Mouse (Mus musculus) embryonic facial prominence, embryonic 10.5 days (tissue): ENCODE data around the gene Icam1. TPM values are rescaled to one million over a fixed set of nuclear protein-coding genes. Genes with fewer than 3 reads are reported as not detected.

Experiments used
- DNase-seq: peaks from one replicate; pipeline ENCODE4 v3.0.0-alpha.2; 2017; ENCODE audit warnings: low spot score
- H3K27ac ChIP-seq: fragments of 300-500 bp; sonication (generic); replicated peaks from 2 replicates; pipeline ENCODE4 v1.5.1; 2016; ENCODE audit warnings: mild to moderate bottlenecking
- H3K27me3 ChIP-seq: fragments of 300-500 bp; sonication (generic); replicated peaks from 2 replicates; pipeline ENCODE4 v1.6.1; 2016; ENCODE audit warnings: low read depth, mild to moderate bottlenecking; ENCODE audit not compliant: poor library complexity, severe bottlenecking
- H3K36me3 ChIP-seq: fragments of 300-500 bp; sonication (generic); replicated peaks from 2 replicates; pipeline ENCODE4 v1.6.1; 2016; ENCODE audit warnings: mild to moderate bottlenecking, moderate library complexity
- H3K4me1 ChIP-seq: fragments of 300-500 bp; sonication (generic); 2 replicates; pipeline ENCODE4 v1.6.1; 2016
- H3K4me3 ChIP-seq: fragments of 300-500 bp; sonication (generic); 2 replicates; pipeline ENCODE4 v1.5.1; 2016; ENCODE audit warnings: mild to moderate bottlenecking, moderate library complexity
- H3K9me3 ChIP-seq: fragments of 300-500 bp; sonication (generic); 2 replicates; pipeline ENCODE4 v1.6.1; 2016; ENCODE audit warnings: mild to moderate bottlenecking
- WGBS: fragments of 180-500 bp; shearing (Covaris S2); methylation state at CpG from one replicate; pipeline ENCODE4 v1.1.7; 2016; 5-methylcytosine and 5-hydroxymethylcytosine counted together
- polyA plus RNA-seq: library from polyadenylated mRNA; unstranded; fragments of >200 nt; fragmentation: Nextera tagmentation; extraction: Ambion mirVana; gene quantifications from 2 replicates; pipeline ENCODE4 v1.2.1, GENCODE M21; 2016

Gene Icam1
- polyA plus RNA-seq, 1 experiment from 2014 or later, result 5.9 TPM

DNA sequence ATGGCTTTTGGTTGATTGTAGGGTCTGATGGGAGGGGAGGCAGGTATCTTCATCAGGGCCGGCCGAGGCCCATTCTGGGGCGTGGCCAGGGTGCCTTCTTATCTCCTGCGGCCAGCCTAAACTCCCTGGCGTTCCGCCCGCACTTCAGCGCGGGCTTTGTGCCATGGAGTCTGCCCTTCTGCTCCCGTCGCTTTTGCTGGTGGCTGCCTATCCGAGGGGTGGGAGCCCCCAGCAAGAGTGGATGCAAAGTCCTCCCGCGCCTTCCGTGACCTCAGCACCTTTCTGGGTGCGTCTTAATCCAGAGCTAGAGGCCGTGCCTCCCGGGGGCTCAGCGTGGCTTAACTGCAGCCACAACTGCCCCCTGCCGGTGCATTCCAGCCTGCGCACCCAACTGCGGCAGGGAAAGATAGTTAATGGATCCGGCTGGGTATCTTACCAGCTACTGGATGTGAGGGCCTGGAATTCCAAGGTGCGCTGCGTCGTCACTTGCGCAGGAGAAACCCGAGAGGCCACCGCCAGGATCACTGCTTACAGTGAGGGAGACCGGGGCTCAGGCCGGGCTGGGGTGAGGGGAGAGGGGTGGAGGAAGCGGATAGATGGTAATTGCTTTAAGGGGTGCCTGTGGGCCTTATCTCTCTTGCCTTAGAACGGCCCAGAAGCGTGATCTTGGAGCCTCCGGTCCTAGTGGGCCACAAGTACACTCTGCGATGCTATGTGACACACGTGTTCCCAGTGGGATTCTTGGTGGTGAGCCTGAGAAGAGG lies 13.7 kb downstream of the Icam1 start, which contains the start of gene Icam4:
Gene Icam4 (plus strand): TSS at position 83 of the 764 bp plus-strand sequence.
- peak; percentile 87 for DNase-seq
- peaks cover 95% of the 10 kb centered on the region for H3K27me3 ChIP-seq
- peaks cover 56% of the 10 kb centered on the region for H3K4me1 ChIP-seq
- H3K9me3 ChIP-seq, result no peaks in the 10 kb centered on the region
- H3K27ac ChIP-seq, result peak within 1 kb of the TSS; percentile 73
- 2% methylated on average over 37 of the region's 37 CpGs for WGBS
- peak within 1 kb of the TSS; percentile 57 for H3K4me3 ChIP-seq
- H3K36me3 ChIP-seq, result no peaks in the 10 kb centered on the region

DNA sequence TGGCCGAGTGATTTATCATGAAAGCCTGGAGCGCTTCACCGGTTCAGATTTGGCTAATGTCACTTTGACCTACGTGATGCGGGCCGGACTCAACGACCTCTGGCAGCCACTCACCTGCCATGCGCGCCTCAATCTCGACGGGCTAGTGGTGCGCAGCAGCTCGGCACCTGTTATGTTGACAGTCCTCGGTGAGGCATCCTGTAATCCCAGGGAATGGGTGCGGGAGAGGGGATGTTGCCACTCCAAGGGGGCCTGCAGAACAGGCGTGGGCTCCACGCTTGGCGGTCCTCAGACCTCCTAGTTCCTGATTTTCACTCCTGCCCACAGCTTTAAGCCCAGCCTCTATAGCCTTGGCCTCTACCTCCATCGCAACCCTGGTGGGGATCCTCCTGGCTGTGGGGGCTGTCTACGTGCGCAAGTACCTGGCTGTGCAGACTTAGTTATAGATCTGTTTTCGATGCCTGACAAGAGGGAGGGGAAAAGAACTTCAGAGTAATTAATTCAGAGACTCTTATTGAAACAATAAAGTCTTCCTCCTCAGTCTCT lies 14.3 kb downstream of the Icam1 start:
- Histone ChIP-seq H3K9me3 (no peaks in the 10 kb centered on the region), H3K4me3 (peak overlapping the region; percentile 57), H3K4me1 (peaks cover 63% of the 10 kb centered on the region), H3K27ac (no peak overlapping the region), H3K27me3 (peaks cover 100% of the 10 kb centered on the region), H3K36me3 (no peaks in the 10 kb centered on the region)
- WGBS, result 21% methylated on average over 22 of the region's 22 CpGs
- DNase-seq, result no peak

DNA sequence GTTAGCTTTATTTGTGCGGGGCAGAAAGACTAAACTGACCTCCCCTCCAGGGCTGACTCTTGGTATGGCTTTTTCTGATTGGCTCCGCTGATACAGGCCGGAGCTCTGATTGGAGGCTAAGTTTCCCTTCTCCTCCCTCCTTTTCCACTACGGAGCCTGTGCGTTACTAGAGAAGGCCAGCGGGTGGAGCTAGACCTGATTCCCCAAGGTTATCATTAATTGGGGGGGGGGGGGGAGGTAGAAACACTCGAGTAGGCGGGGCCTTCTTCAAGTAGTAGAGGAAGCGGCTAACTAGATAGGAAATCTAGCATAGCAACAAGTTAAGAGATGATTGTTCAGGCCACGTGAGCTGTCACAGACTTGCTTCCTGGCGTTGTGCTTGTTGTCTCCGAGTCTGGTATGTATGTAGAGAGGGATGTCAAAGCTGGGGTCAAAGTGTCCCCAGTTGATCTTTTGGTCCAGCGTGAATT lies 15.0 kb downstream of the Icam1 start:
- Histone ChIP-seq H3K27ac (no peak overlapping the region), H3K4me1 (peaks cover 67% of the 10 kb centered on the region), H3K27me3 (peaks cover 100% of the 10 kb centered on the region), H3K4me3 (peak overlapping the region; percentile 57), H3K9me3 (no peaks in the 10 kb centered on the region), H3K36me3 (no peaks in the 10 kb centered on the region)
- WGBS, result under 1% methylated on average over 13 of the region's 13 CpGs
- peak; percentile 88 for DNase-seq

DNA sequence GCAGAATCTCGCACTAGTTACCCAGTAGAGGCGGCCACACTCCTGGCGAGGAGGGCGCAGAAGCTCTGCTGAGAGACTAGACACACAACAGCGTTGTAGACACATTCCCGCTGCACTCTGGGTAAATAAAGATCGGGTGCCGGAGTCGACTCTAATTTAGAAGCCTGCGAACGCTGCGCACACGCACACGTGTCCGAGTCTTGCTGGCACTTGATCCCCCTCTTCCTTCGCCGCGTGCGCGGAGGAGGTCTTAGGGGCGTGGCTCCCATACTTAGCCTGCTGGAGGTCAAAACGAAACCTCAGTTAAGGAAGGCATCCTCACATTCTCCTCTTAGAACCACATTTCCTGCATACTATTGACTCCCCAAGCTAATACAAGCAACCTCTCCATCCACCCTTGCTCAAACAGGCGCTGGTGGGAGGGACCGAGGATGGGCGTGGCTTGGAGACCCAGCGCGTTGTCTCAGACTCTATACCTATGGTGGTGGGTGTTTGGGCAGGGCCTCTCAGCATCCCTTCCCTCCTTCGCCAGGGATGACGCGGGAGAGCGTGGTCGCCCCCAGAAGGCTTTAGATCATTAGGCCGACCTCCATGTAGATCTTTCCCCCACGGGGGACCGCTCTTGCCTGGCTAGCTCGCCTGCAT lies 15.6 kb downstream of the Icam1 start:
- peaks cover 71% of the 10 kb centered on the region for H3K4me1 ChIP-seq
- H3K27ac ChIP-seq, result no peak overlapping the region
- no peaks in the 10 kb centered on the region for H3K9me3 ChIP-seq
- under 1% methylated on average over 36 of the region's 36 CpGs for WGBS
- H3K4me3 ChIP-seq, result peak overlapping the region; percentile 57
- peaks cover 100% of the 10 kb centered on the region for H3K27me3 ChIP-seq
- DNase-seq, result peak; percentile 72
- no peaks in the 10 kb centered on the region for H3K36me3 ChIP-seq

DNA sequence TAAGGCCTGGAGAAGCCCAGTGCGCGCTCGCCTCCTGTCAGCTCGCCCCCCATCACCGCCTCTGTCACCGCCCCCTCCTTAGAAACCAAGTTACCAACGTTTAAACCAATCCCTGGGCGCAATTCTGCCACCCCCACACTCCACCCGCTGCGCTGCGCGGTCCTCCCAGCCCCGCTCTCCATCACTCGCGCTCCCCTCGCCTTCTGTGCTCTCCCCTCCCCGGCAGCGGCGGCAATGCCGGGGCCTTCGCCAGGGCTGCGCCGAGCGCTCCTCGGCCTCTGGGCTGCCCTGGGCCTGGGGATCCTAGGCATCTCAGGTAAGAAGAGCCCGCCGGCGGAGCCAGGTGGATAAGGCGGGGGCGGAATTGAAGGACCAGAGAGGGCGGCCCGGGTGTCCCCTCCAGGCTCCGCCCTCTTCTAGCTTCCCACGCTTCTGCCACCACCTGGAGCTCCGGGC lies 16.1 kb downstream of the Icam1 start, which contains the start of gene Icam5:
Gene Icam5 (plus strand): TSS at position 178 of the 456 bp plus-strand sequence.
- Histone ChIP-seq H3K4me1 (peaks cover 76% of the 10 kb centered on the region), H3K9me3 (no peaks in the 10 kb centered on the region), H3K4me3 (peak within 1 kb of the TSS; percentile 57), H3K27me3 (peaks cover 100% of the 10 kb centered on the region), H3K27ac (no peak within 1 kb of the TSS), H3K36me3 (no peaks in the 10 kb centered on the region)
- peak; percentile 53 for DNase-seq
- WGBS, result under 1% methylated on average over 35 of the region's 35 CpGs

DNA sequence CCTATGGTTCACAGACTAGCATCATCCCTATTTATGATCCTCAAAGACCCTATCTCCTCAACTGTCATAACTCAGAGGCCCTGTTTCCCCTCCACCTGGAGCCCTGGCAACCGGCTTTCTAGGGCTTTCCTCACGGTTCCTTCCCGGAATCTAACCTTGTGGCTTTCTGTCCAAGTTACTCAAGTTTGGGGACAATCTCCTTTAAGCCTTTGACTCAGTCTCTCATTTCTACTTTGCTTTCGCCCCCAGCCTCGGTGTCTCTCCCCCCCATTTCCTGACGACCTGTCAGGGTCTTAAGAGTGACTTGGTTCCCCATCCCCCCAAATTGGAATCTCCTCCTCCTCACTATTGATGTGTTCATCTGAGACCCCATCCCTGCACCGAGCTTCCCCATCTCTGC lies 16.7 kb downstream of the Icam1 start:
- H3K4me3 ChIP-seq, result peak overlapping the region; percentile 57
- H3K9me3 ChIP-seq, result no peaks in the 10 kb centered on the region
- DNase-seq, result no peak
- no peak overlapping the region for H3K27ac ChIP-seq
- peaks cover 100% of the 10 kb centered on the region for H3K27me3 ChIP-seq
- H3K36me3 ChIP-seq, result no peaks in the 10 kb centered on the region
- H3K4me1 ChIP-seq, result peaks cover 82% of the 10 kb centered on the region
- whole genome bisulfite sequencing, result 4% methylated on average over 7 of the region's 7 CpGs

DNA sequence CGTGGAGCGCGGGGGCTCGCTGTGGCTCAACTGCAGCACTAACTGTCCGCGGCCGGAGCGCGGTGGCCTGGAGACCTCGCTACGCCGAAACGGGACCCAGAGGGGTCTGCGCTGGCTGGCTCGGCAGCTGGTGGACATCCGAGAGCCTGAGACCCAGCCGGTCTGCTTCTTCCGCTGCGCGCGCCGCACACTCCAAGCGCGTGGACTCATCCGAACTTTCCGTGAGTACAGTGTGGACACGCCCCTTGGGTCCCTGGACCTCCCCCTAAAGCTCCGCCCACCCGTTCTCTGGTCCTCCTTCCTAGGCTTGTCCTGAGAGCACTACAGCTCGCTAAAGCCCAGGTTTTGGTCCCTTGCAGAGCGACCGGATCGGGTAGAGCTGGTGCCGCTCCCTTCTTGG lies 17.4 kb downstream of the Icam1 start:
- no peak overlapping the region for H3K27ac ChIP-seq
- H3K36me3 ChIP-seq, result no peaks in the 10 kb centered on the region
- WGBS, result under 1% methylated on average over 34 of the region's 34 CpGs
- H3K27me3 ChIP-seq, result peaks cover 100% of the 10 kb centered on the region
- DNase-seq, result peak; percentile 83
- peaks cover 85% of the 10 kb centered on the region for H3K4me1 ChIP-seq
- peak overlapping the region; percentile 57 for H3K4me3 ChIP-seq
- no peaks in the 10 kb centered on the region for H3K9me3 ChIP-seq

DNA sequence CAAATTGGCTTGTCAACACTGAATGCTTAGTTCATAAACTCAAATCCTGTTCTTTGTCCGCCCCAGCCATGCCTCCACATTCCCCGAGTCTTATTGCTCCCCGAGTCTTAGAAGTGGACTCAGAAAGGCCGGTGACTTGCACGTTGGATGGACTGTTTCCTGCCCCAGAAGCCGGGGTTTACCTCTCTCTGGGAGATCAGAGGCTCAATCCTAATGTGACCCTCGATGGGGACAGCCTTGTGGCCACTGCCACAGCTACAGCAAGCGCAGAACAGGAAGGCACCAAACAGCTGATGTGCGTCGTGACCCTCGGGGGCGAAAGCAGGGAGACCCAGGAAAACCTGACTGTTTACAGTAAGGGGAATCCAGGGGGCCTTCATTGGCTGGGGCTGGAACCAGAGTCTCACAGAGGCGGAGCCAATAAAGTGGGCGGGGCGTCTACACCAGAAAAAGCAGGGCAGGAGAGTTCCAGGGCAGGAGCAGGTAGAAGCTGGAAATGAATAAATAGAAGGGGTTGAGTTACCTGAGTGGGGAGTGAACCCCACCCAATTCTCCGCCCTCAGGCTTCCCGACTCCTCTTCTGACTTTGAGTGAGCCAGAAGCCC lies 18.8 kb downstream of the Icam1 start:
- H3K4me1 ChIP-seq, result peaks cover 80% of the 10 kb centered on the region
- H3K27me3 ChIP-seq, result peaks cover 100% of the 10 kb centered on the region
- H3K27ac ChIP-seq, result no peak overlapping the region
- H3K4me3 ChIP-seq, result peak overlapping the region; percentile 8; the same call in 1 of the 2 replicates
- WGBS, result 1% methylated on average over 17 of the region's 17 CpGs
- H3K36me3 ChIP-seq, result no peaks in the 10 kb centered on the region
- H3K9me3 ChIP-seq, result peaks cover 3% of the 10 kb centered on the region; the same call in 1 of the 2 replicates
- peak; percentile 62 for DNase-seq

DNA sequence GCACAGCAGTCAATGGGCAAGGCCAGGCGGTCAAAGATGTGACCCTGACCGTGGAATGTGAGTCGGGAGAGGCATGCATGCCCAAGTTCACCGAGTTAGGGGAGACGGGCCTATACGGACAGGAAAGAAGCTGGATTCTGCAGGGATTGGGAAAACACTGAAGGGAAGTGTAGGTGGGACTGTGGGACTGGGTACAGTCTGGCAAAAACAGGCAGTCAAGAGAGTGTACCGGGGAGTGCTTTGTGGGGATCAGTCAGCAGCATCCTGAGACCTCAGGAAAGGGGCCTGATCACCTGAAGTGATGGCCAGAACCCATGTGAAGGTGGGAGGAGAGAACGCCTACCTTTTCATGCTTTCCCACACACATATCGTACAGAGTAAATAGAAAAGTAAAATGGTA lies 19.8 kb downstream of the Icam1 start:
- H3K27ac ChIP-seq, result no peak overlapping the region
- H3K4me1 ChIP-seq, result peaks cover 70% of the 10 kb centered on the region
- H3K27me3 ChIP-seq, result peaks cover 100% of the 10 kb centered on the region
- no peak for DNase-seq
- 0 out of 2 replicates have a peak overlapping the region, but pooled peaks have one; percentile 2 for H3K4me3 ChIP-seq
- WGBS, result 13% methylated on average over 9 of the region's 9 CpGs
- H3K36me3 ChIP-seq, result no peaks in the 10 kb centered on the region
- peaks cover 3% of the 10 kb centered on the region; the same call in 1 of the 2 replicates for H3K9me3 ChIP-seq

DNA sequence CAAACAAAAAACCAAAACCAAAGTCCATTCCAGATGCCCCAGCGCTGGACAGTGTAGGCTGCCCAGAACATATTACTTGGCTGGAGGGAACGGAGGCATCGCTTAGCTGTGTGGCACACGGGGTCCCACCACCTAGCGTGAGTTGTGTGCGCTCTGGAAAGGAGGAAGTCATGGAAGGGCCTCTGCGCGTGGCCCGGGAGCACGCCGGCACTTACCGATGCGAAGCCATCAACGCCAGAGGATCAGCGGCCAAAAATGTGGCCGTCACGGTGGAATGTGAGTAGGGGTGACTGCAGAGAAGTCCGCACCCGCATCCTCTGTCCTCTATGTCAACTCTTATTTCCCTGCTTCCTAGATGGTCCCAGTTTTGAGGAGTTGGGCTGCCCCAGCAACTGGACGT lies 20.4 kb downstream of the Icam1 start:
- Histone ChIP-seq H3K27ac (no peak overlapping the region), H3K27me3 (peaks cover 100% of the 10 kb centered on the region), H3K9me3 (peaks cover 3% of the 10 kb centered on the region; the same call in 1 of the 2 replicates), H3K36me3 (no peaks in the 10 kb centered on the region), H3K4me3 (0 out of 2 replicates have a peak overlapping the region, but pooled peaks have one; percentile 2), H3K4me1 (peaks cover 68% of the 10 kb centered on the region)
- WGBS, result 5% methylated on average over 20 of the region's 20 CpGs
- peak; percentile 38 for DNase-seq

DNA sequence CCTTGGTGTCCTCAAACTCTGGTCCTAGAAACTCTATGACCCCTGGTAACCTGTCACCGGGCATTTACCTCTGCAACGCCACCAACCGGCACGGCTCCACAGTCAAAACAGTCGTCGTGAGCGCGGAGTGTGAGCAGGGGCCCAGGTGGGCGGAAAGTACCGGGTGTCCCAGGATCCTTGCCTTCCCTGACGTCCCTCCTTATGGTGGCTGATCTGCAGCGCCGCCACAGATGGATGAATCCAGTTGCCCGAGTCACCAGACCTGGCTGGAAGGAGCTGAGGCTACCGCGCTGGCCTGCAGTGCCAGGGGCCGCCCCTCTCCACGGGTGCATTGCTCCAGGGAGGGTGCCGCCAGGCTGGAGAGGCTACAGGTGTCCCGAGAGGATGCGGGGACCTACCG lies 20.9 kb downstream of the Icam1 start:
- peaks cover 100% of the 10 kb centered on the region for H3K27me3 ChIP-seq
- H3K4me1 ChIP-seq, result peaks cover 67% of the 10 kb centered on the region
- H3K36me3 ChIP-seq, result no peaks in the 10 kb centered on the region
- WGBS, result under 1% methylated on average over 22 of the region's 22 CpGs
- H3K9me3 ChIP-seq, result peaks cover 3% of the 10 kb centered on the region; the same call in 1 of the 2 replicates
- peak; percentile 39 for DNase-seq
- no peak overlapping the region for H3K27ac ChIP-seq
- H3K4me3 ChIP-seq, result peak overlapping the region; percentile 48

DNA sequence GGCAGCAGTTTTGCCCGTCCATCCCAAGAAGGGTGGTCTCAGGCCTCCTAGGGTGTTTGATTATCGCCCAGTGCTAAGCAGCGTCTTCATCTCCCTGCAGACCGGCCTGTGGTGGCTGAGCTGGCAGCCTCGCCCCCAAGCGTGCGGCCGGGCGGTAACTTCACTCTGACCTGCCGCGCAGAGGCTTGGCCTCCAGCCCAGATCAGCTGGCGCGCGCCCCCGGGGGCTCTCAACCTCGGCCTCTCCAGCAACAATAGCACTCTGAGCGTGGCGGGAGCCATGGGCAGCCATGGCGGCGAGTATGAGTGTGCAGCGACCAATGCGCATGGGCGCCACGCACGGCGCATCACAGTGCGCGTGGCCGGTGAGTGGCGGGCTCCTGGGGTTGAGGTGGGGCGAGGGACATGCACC lies 21.7 kb downstream of the Icam1 start:
- H3K4me1 ChIP-seq, result peaks cover 59% of the 10 kb centered on the region
- peaks cover 94% of the 10 kb centered on the region for H3K27me3 ChIP-seq
- H3K27ac ChIP-seq, result peak overlapping the region; percentile 3; the same call in 1 of the 2 replicates

More for the DNA sequence above, 21.7 kb downstream of the Icam1 start:
- DNase-seq, result peak; percentile 63
- H3K4me3 ChIP-seq, result peak overlapping the region; percentile 48
- WGBS, result 1% methylated on average over 31 of the region's 31 CpGs
- H3K9me3 ChIP-seq, result peaks cover 3% of the 10 kb centered on the region; the same call in 1 of the 2 replicates
- no peaks in the 10 kb centered on the region for H3K36me3 ChIP-seq
